Mouse (Mus musculus) hindbrain, postnatal 0 days (tissue): ENCODE results near the gene E2f1. TPM values are rescaled to one million over a fixed set of nuclear protein-coding genes. Genes with fewer than 3 reads are reported as not detected.
A peak's percentile ranks its signal among the peaks of the same experiment; 100 is the strongest.

ENCODE experiments used
- ATAC-seq: fragments of 200-750 bp; cut with Nextera tagmentation; 2 replicates; pipeline ENCODE4 v1.8.0; 2017; ENCODE audit warnings: mild to moderate bottlenecking, moderate TSS enrichment, moderate library complexity
- DNase-seq: peaks from one replicate; pipeline ENCODE4 v3.0.0-alpha.2; 2015; ENCODE audit warnings: low spot score
- H3K27ac ChIP-seq: fragments of 300-500 bp; sonication (generic); 2 replicates; pipeline ENCODE4 v1.5.1; 2014; ENCODE audit warnings: mild to moderate bottlenecking
- H3K27me3 ChIP-seq: fragments of 300-500 bp; sonication (generic); 2 replicates; pipeline ENCODE4 v1.6.1; 2014; ENCODE audit warnings: low read length, mixed read lengths; ENCODE audit not compliant: insufficient read depth
- H3K36me3 ChIP-seq: fragments of 300-500 bp; sonication (generic); 2 replicates; pipeline ENCODE4 v1.6.1; 2014; ENCODE audit warnings: low read length, mixed read lengths; ENCODE audit not compliant: insufficient read depth
- H3K4me1 ChIP-seq: fragments of 300-500 bp; sonication (generic); 2 replicates; pipeline ENCODE4 v1.6.1; 2014; ENCODE audit warnings: antibody characterized with exemption, low read length, mixed read lengths; ENCODE audit not compliant: insufficient read depth
- H3K4me2 ChIP-seq: fragments of 300-500 bp; sonication (generic); 2 replicates; pipeline ENCODE4 v1.6.1; 2014; ENCODE audit warnings: low read depth, mild to moderate bottlenecking, low read length, moderate library complexity, mixed read lengths
- H3K4me3 ChIP-seq: fragments of 300-500 bp; sonication (generic); 2 replicates; pipeline ENCODE4 v1.5.1; 2014; ENCODE audit warnings: low read length
- H3K9ac ChIP-seq: fragments of 300-500 bp; sonication (generic); replicated peaks from 2 replicates; pipeline ENCODE4 v1.6.1; 2014; ENCODE audit warnings: mild to moderate bottlenecking, low read length, moderate library complexity, mixed read lengths
- H3K9me3 ChIP-seq: fragments of 300-500 bp; sonication (generic); 2 replicates; pipeline ENCODE4 v1.6.1; 2016; ENCODE audit warnings: low read length, mixed read lengths
- CTCF ChIP-seq: IDR thresholded peaks from 2 replicates; pipeline ENCODE4 v1.5.1; 2016; ENCODE audit warnings: antibody characterized with exemption, control low read depth, low read depth
- WGBS: fragments of 180-500 bp; shearing (Covaris S2); extraction: QIAGEN DNeasy Blood & Tissue Kit; methylation state at CpG from one replicate; pipeline ENCODE4 v1.1.7; 2014; 5-methylcytosine and 5-hydroxymethylcytosine counted together
- polyA plus RNA-seq: library from polyadenylated mRNA; unstranded; fragments of >200 nt; fragmentation: Nextera tagmentation; extraction: Ambion mirVana; gene quantifications from 2 replicates; pipeline ENCODE4 v1.2.1, GENCODE M21; 2015
- total RNA-seq: library from RNA; depleted of rRNA; stranded (reverse); fragments of >200 nt; gene quantifications from 2 replicates; pipeline ENCODE4 v1.2.3, GENCODE M21; 2014

E2f1 gene
- total and polyA plus RNA-seq, 2 experiments from 2014 or later = 6.7 to 8.4 TPM

DNA sequence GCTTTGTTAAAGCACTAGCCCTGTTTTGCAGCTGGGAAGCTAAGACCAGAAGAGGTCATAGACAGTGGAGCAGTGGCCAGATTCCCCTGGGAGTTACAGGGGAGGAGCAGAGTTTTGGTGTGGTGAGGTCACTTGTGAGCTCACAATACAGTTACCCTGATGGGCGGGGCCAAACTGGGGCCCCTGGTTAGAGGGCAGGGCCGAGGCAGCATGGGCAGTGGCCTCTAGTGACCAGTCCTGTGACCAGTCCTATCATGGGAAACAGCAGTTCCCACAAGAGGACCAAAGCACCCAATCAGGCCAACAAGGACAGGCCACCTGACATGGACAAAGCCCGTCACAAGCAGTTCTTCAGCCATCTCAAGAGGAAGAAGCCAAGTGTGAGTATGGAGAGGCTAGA lies 21.0 kb downstream of the E2f1 start:
- H3K27me3 ChIP-seq = no peaks in the 10 kb centered on the region
- WGBS = 61% methylated on average over 3 of the region's 3 CpGs

DNA sequence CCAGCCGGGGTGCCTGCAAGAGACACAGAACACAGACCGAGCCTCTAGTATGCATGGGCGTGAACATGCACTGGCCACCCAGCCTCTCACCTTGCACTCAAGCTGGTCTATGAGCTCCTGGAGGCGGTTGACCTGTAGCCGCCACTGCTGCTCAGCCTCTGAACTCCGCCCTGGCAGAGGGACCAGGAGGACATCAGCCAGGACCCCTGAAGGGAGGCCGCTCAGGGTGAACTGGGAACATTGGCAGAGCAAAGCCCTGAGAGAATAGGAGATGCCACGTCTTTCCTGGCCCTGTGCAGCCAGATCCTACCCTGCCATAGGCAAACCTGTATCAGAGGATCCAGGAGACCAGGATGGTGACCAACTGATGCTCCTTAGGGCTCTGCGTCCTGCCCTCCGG lies 23.0 kb downstream of the E2f1 start, which contains the start of gene 1700003F12Rik:
Gene 1700003F12Rik, plus strand, starts transcription at position 375 of the 400 bp plus-strand sequence.
- no peak for DNase-seq
- H3K4me2 ChIP-seq = no peak within 1 kb of the TSS
- no peak within 1 kb of the TSS for H3K27ac ChIP-seq
- no peak within 1 kb of the TSS for H3K4me3 ChIP-seq
- H3K9ac ChIP-seq = no peak within 1 kb of the TSS
- 92% methylated on average over 10 of the region's 10 CpGs for WGBS
- peaks cover 9% of the 10 kb centered on the region for H3K4me1 ChIP-seq
- no peaks in the 10 kb centered on the region for H3K36me3 ChIP-seq
- ATAC-seq = no peak
- H3K9me3 ChIP-seq = no peaks in the 10 kb centered on the region
- H3K27me3 ChIP-seq = no peaks in the 10 kb centered on the region
- no peak for TF ChIP-seq CTCF

More for the DNA sequence above, 21.0 kb downstream of the E2f1 start:
- no peak overlapping the region for H3K27ac ChIP-seq
- ATAC-seq = no peak
- peaks cover 13% of the 10 kb centered on the region for H3K4me1 ChIP-seq
- no peak for TF ChIP-seq CTCF
- DNase-seq = no peak
- H3K36me3 ChIP-seq = no peaks in the 10 kb centered on the region
- no peaks in the 10 kb centered on the region for H3K9me3 ChIP-seq
- H3K9ac ChIP-seq = no peak overlapping the region
- H3K4me3 ChIP-seq = no peak overlapping the region
- no peak overlapping the region for H3K4me2 ChIP-seq

DNA sequence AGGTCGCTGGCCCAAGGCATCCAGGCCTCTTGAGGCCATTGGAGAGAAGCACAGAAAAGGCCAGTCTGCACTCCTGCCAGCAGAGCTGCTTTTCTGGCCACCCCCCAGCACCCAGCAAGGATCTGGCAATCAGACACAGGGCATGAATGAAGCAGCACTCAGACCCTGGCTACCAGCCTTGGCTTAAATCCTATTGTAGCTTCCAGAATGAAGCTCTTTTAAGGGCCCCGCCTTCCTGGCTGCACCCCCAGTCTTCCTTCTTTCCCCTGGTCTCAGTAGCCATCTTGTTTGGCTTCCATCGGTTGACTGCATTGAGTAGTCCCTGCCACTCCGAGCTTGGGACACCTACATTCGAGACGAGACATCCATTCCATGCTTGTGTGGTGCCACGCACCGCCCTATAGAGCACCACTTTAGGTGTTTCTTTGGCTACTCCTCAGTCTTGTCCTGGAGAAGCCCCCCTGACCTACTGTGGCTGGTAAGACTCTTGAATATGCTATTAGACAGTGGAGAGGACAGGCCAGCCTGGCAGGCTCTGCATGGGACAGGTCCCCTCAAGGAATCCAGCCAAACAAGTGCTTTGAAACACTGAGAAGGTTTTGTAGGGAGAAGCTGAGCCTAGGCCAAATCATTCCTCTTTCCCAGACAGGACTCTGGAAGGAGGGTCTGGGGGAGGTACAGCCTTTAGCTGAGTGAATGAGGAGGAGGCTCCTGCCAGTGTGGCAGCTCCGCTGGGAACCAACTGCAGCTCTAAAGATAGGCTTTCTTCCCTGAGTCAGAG lies 25.9 kb downstream of the E2f1 start:
- Histone ChIP-seq H3K9ac (no peak overlapping the region), H3K27ac (peak overlapping the region; percentile 85), H3K4me1 (no peaks in the 10 kb centered on the region), H3K27me3 (no peaks in the 10 kb centered on the region), H3K36me3 (no peaks in the 10 kb centered on the region), H3K4me2 (no peak overlapping the region), H3K4me3 (no peak overlapping the region), H3K9me3 (no peaks in the 10 kb centered on the region)
- DNase-seq (peak; percentile 92), ATAC-seq (peak; percentile 91)
- TF ChIP-seq CTCF = peak; percentile 32
- WGBS = 54% methylated on average over 9 of the region's 9 CpGs

DNA sequence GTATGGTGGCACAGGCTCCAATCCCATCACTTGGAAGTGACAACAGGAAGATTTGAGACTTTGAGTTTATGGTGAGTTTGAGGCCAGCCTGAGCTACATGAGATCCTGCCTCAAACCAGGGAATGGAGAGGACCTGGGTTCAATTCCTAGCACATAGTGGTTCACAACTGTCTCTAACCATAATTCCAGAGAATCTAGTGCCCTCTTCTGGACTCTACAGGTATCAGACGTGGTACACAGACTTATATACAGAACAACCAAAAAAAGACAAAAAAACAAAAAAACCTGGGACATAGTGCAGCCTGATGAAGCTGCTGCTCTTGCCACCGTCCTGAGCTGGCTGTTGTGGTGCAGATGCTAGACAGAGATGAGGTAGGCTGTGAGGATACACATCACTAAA lies 28.1 kb downstream of the E2f1 start:
- H3K4me1 ChIP-seq = no peaks in the 10 kb centered on the region; the same call in 1 of the 2 replicates
- ATAC-seq (no peak), DNase-seq (no peak)
- no peak overlapping the region for H3K9ac ChIP-seq
- peaks cover 3% of the 10 kb centered on the region; the same call in 1 of the 2 replicates for H3K36me3 ChIP-seq
- H3K27me3 ChIP-seq = no peaks in the 10 kb centered on the region
- no peak overlapping the region for H3K4me2 ChIP-seq
- no peak overlapping the region for H3K27ac ChIP-seq
- H3K4me3 ChIP-seq = no peak overlapping the region
- H3K9me3 ChIP-seq = no peaks in the 10 kb centered on the region
- 82% methylated on average over 2 of the region's 2 CpGs for WGBS
- peak; percentile 9; the same call in 1 of the 2 replicates for TF ChIP-seq CTCF

DNA sequence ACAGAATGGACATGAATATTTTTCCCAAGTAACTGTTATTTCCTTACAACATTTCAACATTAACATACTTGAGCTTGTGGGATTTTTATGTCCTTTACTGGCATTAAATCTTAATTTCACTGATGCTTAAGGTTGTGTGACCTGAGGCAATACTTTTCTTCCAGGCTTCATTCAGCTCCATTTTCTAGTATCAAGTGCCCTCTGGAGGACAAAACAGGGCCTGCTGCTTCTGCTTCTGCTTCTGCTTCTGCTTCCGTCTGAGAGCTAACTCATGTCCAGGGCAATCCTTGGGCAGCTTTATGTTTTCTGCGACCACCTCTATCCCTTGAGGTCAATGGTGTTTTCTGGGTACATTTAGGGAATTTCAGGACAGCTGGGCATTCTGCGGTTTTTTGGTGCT lies 30.0 kb downstream of the E2f1 start:
- Histone ChIP-seq H3K4me3 (no peak overlapping the region), H3K27me3 (no peaks in the 10 kb centered on the region), H3K36me3 (peaks cover 14% of the 10 kb centered on the region; the same call in 1 of the 2 replicates), H3K27ac (no peak overlapping the region), H3K4me1 (no peaks in the 10 kb centered on the region; the same call in 1 of the 2 replicates), H3K4me2 (no peak overlapping the region), H3K9ac (no peak overlapping the region), H3K9me3 (no peaks in the 10 kb centered on the region)
- ATAC-seq (no peak), DNase-seq (peak; percentile 79)
- 70% methylated on average over 3 of the region's 3 CpGs for WGBS
- peak; percentile 81 for TF ChIP-seq CTCF

DNA sequence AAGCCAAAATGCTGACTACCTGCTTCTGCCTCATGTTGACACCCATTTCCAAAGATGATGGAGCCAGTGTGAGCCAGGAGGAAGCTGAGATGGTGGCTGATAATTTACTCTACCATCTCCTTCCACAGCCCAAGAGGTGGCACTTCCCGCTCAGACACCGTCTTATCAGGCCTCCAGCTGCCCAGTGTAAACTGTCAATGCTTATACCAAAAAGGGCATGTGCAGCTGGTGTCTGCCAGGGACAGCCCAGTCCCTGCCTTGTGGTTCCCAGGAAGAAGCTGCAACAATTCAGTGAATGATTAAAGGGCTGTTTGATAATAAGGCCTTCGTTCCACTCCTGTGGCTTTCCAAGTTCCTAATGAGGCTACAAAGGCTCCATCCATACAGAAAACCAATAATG lies 31.0 kb downstream of the E2f1 start:
- H3K36me3 ChIP-seq = peaks cover 18% of the 10 kb centered on the region; the same call in 1 of the 2 replicates
- H3K4me1 ChIP-seq = no peaks in the 10 kb centered on the region; the same call in 1 of the 2 replicates
- ATAC-seq (no peak), DNase-seq (no peak)
- TF ChIP-seq CTCF = no peak
- 25% methylated on average over 3 of the region's 3 CpGs for WGBS
- H3K27ac ChIP-seq = peak overlapping the region; percentile 67
- H3K9ac ChIP-seq = no peak overlapping the region
- no peak overlapping the region for H3K4me3 ChIP-seq
- H3K9me3 ChIP-seq = no peaks in the 10 kb centered on the region
- no peak overlapping the region for H3K4me2 ChIP-seq
- no peaks in the 10 kb centered on the region for H3K27me3 ChIP-seq

DNA sequence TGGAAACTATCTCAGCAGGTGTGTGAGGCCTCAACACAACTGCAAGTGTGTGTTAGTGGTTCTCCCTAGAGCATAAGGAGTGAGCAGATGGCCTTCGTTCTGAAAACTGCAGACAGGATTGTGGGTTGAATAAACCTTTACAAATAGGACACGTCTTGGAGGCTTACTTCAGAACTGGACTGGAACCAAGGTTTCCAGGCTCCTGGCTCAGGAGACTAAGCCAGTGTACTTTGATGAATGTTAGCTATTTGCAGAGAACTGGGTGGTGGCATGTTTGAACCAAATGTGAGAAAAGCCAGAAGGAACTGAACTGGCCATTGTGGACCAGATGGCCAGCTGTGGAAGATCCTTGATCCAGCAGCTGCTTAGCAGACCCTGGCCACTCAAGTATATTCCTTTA lies 31.4 kb downstream of the E2f1 start:
- Histone ChIP-seq H3K4me1 (no peaks in the 10 kb centered on the region; the same call in 1 of the 2 replicates), H3K9me3 (no peaks in the 10 kb centered on the region), H3K36me3 (peaks cover 18% of the 10 kb centered on the region; the same call in 1 of the 2 replicates), H3K27ac (peak overlapping the region; percentile 67), H3K9ac (no peak overlapping the region), H3K4me2 (no peak overlapping the region), H3K27me3 (no peaks in the 10 kb centered on the region), H3K4me3 (no peak overlapping the region)
- ATAC-seq (no peak), DNase-seq (no peak)
- 25% methylated on average over 2 of the region's 2 CpGs for WGBS
- no peak for TF ChIP-seq CTCF
